Mouse (Mus musculus) thymus, adult 18-20 months (tissue): ENCODE results near the gene Cox10.

Experiments used
- DNase-seq, 2 experiments: peaks; one replicate each; pipeline ENCODE4 v3.0.0; 2022; ENCODE audit warnings: mixed read lengths in 2 of 2

Cox10 gene

DNA sequence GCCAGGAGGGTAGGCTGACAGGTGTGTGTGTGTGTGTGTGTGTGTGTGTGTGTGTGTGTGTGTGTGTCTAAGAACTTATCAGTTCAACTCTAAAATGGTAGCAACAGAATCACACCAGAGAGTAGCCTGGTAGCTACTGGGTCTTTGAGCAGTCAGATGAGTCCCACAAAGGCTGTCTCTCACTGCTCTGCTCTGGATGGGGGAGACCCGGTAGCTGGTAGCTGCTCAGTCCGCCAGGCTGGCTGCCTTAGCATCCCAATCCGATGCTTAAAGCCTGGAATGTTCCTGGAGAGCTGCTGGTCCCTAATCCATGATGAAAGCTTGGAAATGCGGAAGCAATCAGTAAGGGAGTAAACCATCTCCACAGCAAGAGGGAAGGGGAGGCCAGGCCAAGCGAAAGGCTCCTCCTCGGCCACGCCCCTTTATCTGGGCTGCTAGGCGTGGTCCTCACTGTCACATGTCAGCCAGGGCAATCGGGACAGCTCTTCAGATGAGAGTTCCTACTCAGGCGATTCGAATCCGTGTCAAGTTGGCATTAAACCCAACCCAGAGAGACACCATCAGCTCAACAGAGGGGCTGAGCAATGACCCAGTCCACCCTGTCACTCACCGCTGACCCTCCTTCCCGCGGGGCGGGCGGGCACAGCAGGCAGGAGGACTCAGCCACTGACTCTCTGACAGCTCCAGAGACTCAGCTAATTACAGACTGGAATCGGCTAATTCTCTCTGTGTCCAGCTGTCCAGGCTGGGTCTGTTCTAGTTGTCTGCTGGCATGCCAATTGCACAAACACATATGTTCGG, 127.2 kb downstream of the Cox10 start:
- no peak for DNase-seq

DNA sequence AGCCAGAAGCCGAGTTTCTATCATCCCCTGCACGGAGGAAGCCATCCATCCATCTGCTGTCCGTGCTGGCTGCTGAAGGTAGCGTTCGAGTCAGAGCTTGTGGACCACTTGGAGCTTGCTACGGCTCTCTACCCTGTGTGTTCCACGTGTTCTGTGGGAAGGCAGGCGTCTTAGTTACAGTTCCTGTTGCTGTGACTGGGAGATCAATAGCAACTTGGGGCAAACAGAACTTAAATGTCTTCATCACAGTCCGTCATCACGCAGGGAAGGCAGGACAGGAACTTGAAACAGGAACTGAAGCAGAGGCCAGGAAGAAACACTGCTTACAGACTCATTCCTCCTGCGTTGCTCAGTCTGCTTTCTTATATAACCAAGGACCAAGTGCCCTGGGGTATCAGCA, 130.9 kb downstream of the Cox10 start:
- DNase-seq, result no peak

DNA sequence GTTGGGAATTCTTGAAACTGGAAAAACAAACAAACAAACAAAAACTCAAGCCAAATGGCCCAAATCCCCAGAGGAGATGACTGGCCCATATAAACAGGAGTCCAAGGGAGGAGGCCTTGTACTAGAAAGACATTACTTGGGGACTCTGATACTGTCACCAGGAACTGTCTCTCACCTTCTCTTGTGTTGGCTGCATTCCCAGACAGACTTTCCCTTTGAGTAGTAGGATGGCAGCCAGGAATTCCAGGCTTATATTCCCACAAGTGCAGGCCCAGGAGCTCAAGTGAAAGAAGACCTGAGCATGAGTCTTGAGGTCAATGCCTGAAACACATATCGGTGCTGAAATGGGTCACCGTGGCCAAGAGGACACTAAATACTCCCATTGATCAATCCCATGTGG, 132.2 kb downstream of the Cox10 start:
- DNase-seq, result no peak

DNA sequence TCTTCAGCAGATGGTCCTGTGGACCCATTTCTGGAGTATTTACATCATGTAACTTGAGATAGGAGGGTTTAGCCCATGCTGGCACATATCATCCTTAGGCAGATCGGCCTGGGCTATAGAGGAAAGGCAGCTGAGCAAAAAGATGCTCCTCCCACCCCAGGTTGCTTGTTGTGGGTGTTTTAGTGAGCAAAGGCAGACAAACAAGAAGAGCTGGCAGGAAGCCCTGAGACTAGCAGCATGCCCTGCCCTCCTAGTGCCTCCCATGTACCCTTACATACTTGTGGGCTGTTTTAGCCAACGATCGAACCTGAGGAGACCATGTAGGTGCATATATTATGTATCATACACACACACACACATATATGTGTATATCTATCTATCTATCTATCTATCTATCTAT, 135.3 kb downstream of the Cox10 start:
- DNase-seq, result no peak

DNA sequence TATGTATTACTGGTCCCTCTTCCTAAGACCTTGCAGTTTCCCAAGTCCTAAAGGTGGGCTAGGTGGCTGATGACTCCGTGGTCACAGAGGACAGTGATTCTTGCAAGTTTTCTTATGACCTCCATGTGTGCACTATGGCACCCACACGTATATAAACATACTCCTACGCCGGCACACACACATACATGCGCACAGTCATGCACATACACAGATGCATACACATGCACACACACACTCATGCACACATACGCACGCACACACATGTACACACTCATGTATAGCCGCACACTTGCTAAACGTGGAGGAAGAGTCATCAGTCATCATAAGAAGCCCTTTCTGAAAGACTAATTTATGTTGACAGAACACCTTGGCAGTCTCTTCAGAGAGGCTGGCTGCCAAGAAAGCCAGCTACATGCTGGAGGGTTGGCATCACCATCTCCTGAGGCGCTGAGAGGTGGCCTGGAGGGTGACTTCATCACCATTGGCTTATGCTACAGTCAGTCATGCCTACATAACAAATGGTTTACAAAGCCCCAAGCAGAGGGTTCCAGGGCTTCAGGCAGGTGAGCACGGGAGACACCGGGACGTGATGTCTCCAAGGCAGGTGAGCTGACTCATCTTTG, 135.9 kb downstream of the Cox10 start:
- no peak for DNase-seq

DNA sequence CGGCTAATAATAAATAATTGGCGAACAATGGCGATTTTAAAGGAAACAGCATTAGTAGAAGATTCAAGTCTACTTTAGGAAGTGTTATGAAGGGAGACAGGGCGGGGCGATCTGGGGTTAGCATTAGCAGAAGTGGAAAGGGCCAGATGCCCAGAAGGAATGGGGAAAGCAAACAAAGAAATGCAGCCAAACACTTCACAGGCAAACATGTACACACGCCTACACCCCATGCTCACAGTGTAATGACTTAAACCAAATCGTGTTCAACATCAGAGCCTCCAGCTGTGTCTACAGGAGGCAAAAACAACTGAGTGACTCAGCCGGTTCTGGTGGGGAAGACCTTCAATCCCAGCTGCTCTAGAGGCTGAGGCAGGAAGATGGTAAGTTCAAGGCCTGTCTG, 137.1 kb downstream of the Cox10 start:
- DNase-seq, result no peak

DNA sequence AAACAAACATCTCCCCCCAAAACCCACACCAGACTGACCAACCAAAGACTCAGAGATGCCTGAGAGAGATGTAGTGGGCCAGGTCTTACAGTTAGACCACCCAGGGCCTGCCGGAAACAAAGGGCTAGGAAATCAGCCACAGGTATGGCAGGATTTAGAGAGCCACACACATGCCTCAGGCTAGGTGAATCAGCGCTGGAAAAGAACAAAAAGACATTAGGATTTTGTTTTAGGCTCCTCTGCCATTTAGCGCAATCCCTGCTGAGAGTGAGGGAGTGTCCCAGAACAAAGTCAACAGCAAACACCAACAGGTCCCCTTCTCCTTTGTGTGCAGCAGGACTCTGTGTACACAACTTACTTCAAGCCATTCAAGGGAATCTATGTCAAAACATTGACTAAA, 142.6 kb downstream of the Cox10 start:
- DNase-seq, result no peak

DNA sequence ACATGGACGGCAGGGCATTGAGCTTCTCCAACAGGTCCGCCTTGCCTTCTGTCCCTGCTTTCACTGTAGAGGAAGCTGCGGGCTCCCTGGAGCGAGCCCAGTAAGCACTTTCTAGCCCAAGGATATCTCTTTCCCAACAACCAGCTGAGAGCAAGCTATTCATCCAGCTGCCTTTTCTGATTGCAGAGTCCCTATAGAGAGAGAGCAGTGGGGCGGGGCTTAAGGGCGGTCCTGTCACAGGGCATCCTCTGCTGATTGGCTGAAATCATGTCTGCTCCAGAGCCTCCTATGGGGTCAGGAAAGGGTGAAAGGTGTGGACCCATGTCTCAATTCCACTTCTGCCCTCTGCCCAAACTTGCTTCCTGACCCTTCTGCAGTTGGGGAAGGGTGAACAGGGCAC, 152.4 kb downstream of the Cox10 start:
- no peak for DNase-seq

DNA sequence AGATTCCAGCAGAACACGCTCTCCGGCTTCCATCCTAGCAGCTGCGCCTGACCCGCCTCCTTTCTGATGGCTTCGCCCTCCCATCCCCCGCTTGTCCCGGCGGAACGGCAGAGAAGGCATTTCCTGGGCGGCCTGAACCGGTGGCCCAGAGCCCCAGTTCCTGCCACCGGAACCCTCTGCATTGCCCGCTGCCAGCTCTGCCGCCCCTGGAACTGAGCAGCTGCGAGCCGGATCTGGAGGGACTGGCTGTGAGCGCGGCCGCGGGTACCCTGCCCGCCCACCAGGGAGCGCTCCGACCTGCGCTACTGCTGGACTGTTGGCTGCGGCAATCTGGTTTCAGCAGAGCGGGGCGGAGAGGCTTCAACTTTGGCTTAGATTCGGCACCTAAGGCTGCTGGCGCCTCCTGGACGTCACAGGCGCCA, 154.1 kb downstream of the Cox10 start:
- DNase-seq, result peak; percentile 42 to 56

DNA sequence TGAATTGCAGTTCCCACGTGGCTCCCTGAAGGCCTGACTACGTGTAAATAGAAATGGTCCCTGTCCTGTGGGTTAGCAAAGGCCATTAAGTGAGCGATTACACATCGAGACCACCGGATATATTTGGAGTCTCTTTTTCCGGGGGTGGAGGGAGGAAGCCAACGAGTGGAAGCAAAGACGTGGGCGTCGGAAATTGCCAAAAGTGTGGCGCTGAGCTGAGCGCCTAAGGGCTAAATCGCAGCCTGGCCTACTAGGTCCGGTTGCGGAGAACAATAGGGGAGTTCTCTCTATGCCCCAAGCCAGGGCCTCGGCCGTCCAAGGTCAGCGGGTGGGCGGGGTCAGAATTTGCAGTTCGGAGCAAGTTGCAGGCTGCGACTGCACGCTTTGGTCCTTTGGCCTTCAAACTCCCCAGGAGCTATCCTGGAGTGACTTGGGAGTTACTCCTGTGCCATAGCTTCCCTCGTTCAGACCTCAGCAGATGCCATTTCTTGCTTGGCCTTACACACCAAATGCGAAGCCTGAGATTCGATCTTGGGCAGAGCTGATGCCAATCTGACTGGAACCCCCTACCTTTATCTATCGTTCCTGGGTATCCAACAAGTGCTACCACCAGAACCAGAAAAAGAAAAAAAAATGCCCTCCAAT, 154.9 kb downstream of the Cox10 start:
- peak in 1 of 2 experiments; percentile 17 for DNase-seq

DNA sequence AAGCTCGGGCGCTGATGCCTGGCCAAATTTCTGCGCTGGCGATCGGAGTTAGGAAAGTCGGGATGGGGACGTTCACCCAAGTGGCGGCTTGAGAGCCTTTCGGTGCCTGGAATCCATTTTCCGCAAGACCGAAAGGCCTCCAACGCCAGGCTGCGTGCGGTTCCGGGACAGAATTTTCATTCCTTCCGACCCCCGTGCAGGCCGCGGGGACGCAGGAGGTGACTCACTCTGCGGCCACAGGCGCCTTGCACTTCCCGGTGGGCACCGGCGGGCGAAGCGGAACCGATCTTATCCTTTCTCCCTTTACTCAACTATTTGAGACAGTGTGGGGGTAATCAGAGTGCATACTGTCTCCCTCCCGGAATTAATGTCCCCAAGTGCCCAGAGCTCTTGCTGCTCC, 155.9 kb downstream of the Cox10 start:
- no peak for DNase-seq

DNA sequence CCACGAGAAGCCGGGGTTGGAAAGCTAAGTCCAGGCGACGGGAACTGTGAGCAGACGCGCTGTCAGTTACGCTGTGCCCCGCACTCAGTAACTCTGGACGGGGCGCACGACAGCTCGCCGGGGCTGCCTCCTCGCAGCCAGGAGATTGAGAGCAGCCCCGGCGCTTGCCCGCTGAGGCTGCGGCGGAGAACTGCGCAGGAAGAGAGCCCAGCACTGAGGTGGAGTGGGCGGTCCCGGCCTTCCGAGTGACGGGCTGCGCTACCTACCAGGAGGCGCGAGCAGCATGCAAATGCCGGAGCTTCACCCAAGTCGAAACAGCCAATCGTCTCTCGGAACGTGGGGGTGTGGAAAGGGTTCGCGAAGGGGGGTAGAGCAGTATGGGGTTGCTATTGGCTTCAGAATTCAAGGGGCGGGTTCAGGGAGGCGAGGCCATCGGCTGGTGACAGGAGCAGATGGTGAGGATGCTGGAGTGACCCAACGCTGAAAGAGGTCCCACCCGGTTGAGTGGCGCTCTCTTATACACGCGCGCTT, 157.1 kb downstream of the Cox10 start, which contains the start of gene Hs3st3b1:
TSS of gene Hs3st3b1 (minus strand) at position 200 of the 531 bp plus-strand sequence.
- DNase-seq, result peak; percentile 83 to 90

DNA sequence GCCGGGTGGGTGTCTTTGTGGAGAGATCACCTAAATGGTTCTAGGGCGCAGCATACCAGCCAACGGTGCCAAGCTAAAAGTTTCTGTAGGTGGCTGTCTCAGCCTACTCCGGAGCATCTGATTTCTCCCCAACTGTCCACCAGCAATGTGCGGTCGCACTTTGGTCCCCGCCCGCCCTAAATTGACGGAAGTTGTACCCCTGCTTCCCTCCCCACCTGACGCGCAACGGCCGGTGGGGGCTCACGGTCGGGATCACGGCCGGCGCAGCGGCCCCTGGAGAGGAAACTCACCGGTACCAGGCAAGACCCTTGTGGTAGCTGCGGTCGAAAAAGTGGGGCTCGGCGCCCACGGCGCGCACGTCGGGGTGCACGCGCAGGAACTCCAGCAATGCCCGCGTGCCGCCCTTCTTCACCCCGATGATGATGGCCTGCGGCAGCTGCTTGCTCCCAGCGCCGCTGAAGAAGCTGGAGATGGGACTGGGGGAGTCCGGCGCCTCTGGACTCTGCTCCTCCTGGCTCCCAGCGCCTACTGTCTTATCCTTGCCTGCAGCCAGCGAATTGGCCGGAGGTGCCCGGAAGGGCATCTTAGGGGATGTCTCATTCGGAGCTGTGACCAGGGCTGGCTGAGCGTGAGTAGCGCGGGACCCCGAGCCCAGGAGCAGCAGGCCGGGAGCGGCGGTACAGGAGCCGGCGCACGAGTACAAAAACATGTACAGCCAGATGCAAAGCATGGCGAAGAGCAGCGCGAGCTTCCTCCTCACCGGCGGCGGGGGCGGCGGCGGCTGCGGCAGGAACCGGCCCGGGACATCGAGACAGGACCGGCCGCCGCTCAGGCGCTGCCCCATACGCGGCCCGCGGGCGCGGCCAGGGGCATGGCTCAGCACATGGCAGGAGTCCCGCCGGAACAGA, 158.0 kb downstream of the Cox10 start:
- peak in 1 of 2 experiments; percentile 18 for DNase-seq

DNA sequence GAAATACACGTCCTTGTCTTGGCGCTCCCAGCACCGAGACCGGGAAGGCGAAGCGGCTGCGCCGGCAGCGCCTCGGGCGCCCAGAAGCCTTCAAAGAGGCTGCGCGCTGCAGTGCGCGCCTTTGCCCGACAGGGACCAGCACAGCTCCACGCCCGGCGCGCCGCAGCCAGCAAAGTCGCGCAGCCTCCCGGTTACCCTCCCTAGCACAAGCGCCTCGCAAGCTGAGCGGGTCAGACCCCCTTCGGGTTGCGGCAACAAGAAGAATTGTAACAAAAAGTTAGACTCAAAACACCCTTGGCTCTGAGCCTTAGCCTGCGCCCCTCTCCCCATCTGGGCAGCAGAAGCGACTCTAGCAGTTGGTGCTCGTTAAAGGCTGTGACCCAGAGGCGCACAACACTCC, 158.7 kb downstream of the Cox10 start:
- DNase-seq, result peak; percentile 32 to 40

DNA sequence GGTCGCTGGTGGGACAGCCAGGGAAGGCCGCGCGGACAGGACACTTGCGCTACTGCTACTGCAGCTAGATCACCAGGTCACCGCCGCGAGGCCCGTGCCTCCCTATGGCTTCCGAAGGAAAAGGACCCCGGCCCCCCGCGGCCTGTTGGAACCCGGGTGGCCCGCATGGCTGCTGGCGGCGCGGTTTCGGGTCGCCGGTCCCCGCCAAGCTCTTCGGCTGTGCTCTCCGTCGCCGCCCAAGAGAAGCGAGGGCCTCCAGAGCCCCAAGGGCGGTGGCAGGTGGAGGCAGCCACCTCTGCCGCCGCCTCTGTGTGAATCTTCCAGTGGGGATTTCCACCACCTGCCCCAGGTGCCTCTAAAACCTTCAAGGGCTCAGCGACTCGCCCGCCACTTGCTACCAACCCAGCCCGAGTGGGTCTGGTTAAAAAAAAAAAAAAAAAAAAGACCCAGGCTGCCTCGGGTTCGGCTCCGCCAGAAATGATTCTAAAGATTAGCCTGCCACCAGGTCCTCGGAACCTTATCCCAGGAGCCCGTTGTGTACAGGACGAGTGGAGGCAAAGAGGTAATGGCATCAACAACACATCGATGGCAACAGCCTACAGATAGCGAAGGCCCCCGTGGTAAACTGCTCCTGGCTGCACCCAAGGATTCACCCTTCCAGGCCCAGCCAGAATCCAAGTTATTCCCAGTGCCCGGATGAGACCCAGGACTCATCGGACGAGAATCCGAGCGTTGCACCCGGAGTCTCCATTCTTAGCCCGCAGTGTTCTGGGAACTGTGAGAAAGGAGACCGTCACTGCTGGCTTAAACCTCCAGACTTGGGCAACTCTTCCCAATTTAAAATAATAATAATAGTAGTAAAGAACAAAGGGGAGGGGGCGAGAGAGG, 159.8 kb downstream of the Cox10 start:
- no peak for DNase-seq

DNA sequence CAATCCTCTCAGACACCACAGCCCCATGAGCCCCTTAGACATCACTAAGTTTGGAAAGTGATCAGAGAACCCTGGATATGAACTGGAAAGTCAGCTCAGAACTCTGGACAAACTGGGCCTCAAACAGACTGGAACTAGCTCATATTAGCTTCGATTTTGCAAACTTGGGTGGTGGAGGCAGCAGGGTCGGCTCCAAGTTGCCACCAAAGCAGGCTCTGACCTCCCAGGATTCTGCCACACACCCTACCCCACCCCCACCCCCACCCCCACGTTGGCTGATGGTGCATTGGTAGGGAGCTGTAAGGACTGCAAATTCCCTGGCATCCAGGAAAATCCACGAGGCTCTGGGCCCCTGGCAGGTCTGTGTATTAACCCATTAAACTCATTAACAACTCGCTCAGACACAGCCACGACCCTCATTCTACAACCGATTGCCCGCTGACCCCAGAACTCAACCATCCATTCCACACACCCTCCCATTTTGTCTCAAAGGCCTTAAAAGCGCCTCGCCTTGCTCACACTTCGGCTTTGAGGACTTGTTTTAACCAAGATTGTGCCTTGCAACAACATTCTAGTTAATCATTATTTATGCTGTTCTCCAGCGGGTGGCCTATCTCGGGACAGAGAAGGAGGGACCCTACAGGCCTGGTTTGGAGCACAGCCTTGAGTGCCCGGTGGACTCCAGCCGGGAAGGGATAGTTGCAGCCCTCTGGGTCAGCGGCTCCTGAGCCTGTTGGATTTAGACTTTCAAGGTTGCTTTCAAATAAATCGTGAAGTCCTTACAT, 160.8 kb downstream of the Cox10 start:
- DNase-seq, result no peak

DNA sequence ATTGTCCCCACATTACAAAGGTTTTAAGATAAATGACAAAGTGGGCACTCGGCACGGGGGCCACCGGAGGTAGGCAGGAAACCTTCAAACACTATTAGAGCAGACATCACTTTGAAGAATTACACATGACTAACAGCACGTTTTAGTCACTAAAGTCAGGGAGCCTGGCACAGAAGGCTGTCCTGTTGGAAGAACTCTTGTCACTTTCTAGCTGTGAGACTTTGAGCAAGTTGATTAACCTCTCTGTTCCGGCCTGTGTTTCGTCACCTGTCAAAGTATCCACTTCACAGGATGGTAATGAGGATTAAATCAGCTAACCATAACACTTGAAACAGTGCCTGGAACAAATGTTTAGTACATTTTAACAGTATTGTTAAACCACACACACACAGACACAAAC, 161.7 kb downstream of the Cox10 start:
- DNase-seq, result no peak

DNA sequence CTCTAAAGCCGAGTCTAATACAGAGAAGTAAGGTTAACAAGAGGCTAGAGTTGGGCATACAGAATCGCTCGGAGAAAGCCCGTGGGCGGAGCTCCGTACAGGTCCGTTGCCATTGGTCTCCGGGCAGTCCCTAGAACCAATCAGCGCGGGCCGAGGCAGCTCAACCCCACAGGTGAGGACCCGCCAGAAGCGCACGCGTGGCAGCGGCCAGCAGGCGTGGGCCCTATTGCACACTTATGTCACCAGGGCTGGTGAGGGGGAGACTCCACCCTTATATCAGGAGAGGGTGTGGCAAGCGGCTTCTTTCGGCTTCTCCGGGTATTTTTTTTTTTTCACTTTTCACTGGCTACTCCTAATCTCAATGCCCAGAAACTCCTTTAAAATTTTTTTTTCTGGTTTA, 164.9 kb downstream of the Cox10 start:
- DNase-seq, result peak; percentile 48 to 52

DNA sequence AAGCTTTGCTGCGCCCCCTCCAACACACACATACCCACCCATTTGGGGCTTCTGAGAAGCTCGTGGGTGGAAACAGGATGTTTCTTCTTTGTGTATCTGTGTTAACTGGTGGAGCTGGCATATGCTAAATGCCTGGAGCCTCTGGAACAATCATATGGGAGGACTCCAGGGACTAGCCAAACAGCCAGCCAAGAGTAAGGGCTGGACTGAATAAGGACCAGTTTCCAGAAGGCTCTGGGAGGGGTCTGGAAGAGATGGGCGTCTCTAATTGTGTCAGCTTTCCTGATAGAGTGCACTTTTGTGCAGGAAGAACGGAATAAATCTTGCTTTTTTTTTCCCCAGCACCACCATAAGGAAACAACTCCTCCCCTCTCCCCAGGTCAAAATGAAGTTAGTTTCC, 165.3 kb downstream of the Cox10 start:
- no peak for DNase-seq
